Mouse (Mus musculus) lung, postnatal 0 days (tissue): ENCODE data around the gene Gbf1.

Experiments used
- CTCF ChIP-seq: IDR thresholded peaks from 2 replicates; pipeline ENCODE4 v1.5.1; 2016; ENCODE audit warnings: antibody characterized with exemption, mild to moderate bottlenecking
- EP300 ChIP-seq: IDR thresholded peaks from 2 replicates; pipeline ENCODE4 v1.6.1; 2016; ENCODE audit warnings: antibody characterized with exemption, mild to moderate bottlenecking, control low read depth

DNA sequence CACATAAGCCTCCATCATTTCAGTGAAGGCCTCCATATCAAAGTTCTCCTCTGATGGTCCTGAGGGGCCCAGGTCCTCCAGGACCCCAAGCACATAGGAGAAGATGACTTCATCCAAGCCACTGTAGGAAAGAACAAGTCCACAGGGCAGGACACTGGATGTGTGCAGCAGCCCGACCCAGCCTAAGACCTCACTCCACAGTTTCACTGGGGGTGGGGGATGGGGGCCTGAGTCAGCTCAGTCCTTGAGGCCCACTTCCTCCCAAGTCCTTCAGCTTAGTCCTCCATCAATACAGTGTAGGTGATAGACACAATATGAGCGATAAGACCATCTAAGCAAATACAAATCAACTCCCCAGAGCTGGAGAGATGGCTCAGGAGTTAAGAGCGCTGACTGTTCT, 179.6 kb downstream of the Gbf1 start:
- TF ChIP-seq EP300 (no peak), CTCF (no peak)
